Mouse (Mus musculus) MEL (cell line): Measurements from ENCODE around the gene Cul7. TPM values are rescaled to one million over a fixed set of nuclear protein-coding genes. Genes with fewer than 3 reads are reported as not detected.

Experiments used
- DNase-seq: peaks from one replicate; pipeline ENCODE4 v3.0.0; 2011; ENCODE audit warnings: low read depth, low spot score
- H3K27ac ChIP-seq: 2 replicates; pipeline ENCODE4 v1.5.1; 2012; ENCODE audit warnings: low read depth, mild to moderate bottlenecking, control low read depth, low read length, moderate library complexity; ENCODE audit not compliant: control insufficient read depth
- H3K27me3 ChIP-seq, 2 experiments: fragments of 150-350 bp in 1 of 2; sonication (generic) in 1 of 2; 2 replicates each; pipeline ENCODE4 v1.6.1; 2012; ENCODE audit warnings: low read length in 2 of 2, mild to moderate bottlenecking in 2 of 2, improper control_type of control experiment in 1 of 2, moderate library complexity in 1 of 2; ENCODE audit not compliant: insufficient read depth in 2 of 2, control insufficient read depth in 1 of 2
- H3K36me3 ChIP-seq, 2 experiments: 2 replicates each; pipeline ENCODE4 v1.6.1; 2012 to 2014; ENCODE audit warnings: low read length in 2 of 2, improper control_type of control experiment in 1 of 2, inconsistent platforms in 1 of 2, mild to moderate bottlenecking in 1 of 2; ENCODE audit not compliant: insufficient read depth in 2 of 2, control insufficient read depth in 1 of 2
- H3K4me1 ChIP-seq, 2 experiments: fragments of 150-350 bp in 1 of 2; sonication (generic) in 1 of 2; 2 replicates each; pipeline ENCODE4 v1.6.1; 2012; ENCODE audit warnings: low read length in 2 of 2, improper control_type of control experiment in 1 of 2, mild to moderate bottlenecking in 1 of 2; ENCODE audit not compliant: insufficient read depth in 2 of 2, control insufficient read depth in 1 of 2
- H3K4me3 ChIP-seq, 2 experiments: fragments of 150-350 bp in 1 of 2; sonication (generic) in 1 of 2; 2 replicates each; pipeline ENCODE4 v1.5.1; 2012; ENCODE audit warnings: low read depth in 2 of 2, low read length in 2 of 2, mild to moderate bottlenecking in 2 of 2, moderate library complexity in 2 of 2, control low read depth in 1 of 2, improper control_type of control experiment in 1 of 2; ENCODE audit not compliant: control insufficient read depth in 1 of 2, insufficient read depth in 1 of 2
- H3K79me2 ChIP-seq: 2 replicates; pipeline ENCODE4 v1.6.1; 2012; ENCODE audit warnings: mild to moderate bottlenecking, low read length, moderate library complexity; ENCODE audit not compliant: control insufficient read depth, poor library complexity, insufficient read depth
- H3K9ac ChIP-seq: 2 replicates; pipeline ENCODE4 v1.6.1; 2012; ENCODE audit warnings: low read depth, mild to moderate bottlenecking, control low read depth, low read length, moderate library complexity; ENCODE audit not compliant: control insufficient read depth, poor library complexity, severe bottlenecking
- H3K9me3 ChIP-seq: fragments of 150-350 bp; sonication (generic); replicated peaks from 2 replicates; pipeline ENCODE4 v1.6.1; 2012; ENCODE audit warnings: mild to moderate bottlenecking, low read length, improper control_type of control experiment, moderate library complexity; ENCODE audit not compliant: insufficient read depth
- CTCF ChIP-seq, 3 experiments: IDR thresholded peaks in 2 of 3; conservative IDR thresholded peaks in 1 of 3; 2 replicates each; pipeline ENCODE4 v1.5.1; 2011 to 2012; ENCODE audit warnings: low read length in 3 of 3, low read depth in 2 of 3, mild to moderate bottlenecking in 2 of 3, improper control_type of control experiment in 1 of 3, inconsistent platforms in 1 of 3, mixed read lengths in 1 of 3, moderate library complexity in 1 of 3; ENCODE audit not compliant: control insufficient read depth in 1 of 3, insufficient read depth in 1 of 3, poor library complexity in 1 of 3, severe bottlenecking in 1 of 3
- ELF1 ChIP-seq: IDR thresholded peaks from 2 replicates; pipeline ENCODE4 v1.6.1; 2014; ENCODE audit warnings: low read depth, mild to moderate bottlenecking, inconsistent platforms, low read length, improper control_type of control experiment, moderate library complexity
- ETS1 ChIP-seq: IDR thresholded peaks from 2 replicates; pipeline ENCODE4 v1.6.1; 2012; ENCODE audit warnings: low read depth, mild to moderate bottlenecking, inconsistent platforms, low read length, improper control_type of control experiment, moderate library complexity
- GABPA ChIP-seq: IDR thresholded peaks from 2 replicates; pipeline ENCODE4 v1.6.1; 2012; ENCODE audit warnings: low read depth, mild to moderate bottlenecking, inconsistent platforms, low read length, improper control_type of control experiment, moderate library complexity
- GATA1 ChIP-seq: IDR thresholded peaks from 2 replicates; pipeline ENCODE4 v1.6.1; 2011; ENCODE audit warnings: low read depth, low read length, improper control_type of control experiment
- HCFC1 ChIP-seq: IDR thresholded peaks from 2 replicates; pipeline ENCODE4 v1.6.1; 2012; ENCODE audit warnings: low read depth, mild to moderate bottlenecking, inconsistent platforms, low read length, improper control_type of control experiment, moderate library complexity
- KAT2A ChIP-seq: conservative IDR thresholded peaks from 2 replicates; pipeline ENCODE4 v1.6.1; 2012; ENCODE audit warnings: low read depth, low read length, improper control_type of control experiment, inconsistent platforms
- MAZ ChIP-seq: IDR thresholded peaks from 2 replicates; pipeline ENCODE4 v1.6.1; 2012; ENCODE audit warnings: low read depth, mild to moderate bottlenecking, inconsistent platforms, low read length, improper control_type of control experiment
- MEF2A ChIP-seq: IDR thresholded peaks from 2 replicates; pipeline ENCODE4 v1.6.1; 2014; ENCODE audit warnings: low read depth, mild to moderate bottlenecking, inconsistent platforms, low read length, improper control_type of control experiment; ENCODE audit not compliant: poor library complexity, insufficient replicate concordance, severe bottlenecking; ENCODE audit errors: extremely low read depth
- MYC ChIP-seq: IDR thresholded peaks from 2 replicates; pipeline ENCODE4 v1.6.1; 2011; ENCODE audit warnings: low read depth, mild to moderate bottlenecking, low read length, improper control_type of control experiment, moderate library complexity
- POLR2A ChIP-seq, 2 experiments: IDR thresholded peaks; 2 replicates each; pipeline ENCODE4 v1.6.1; 2011 to 2012; ENCODE audit warnings: low read length in 2 of 2, mild to moderate bottlenecking in 2 of 2, control low read depth in 1 of 2, improper control_type of control experiment in 1 of 2, low read depth in 1 of 2, moderate library complexity in 1 of 2; ENCODE audit not compliant: control insufficient read depth in 1 of 2, insufficient read depth in 1 of 2, poor library complexity in 1 of 2
- SIN3A ChIP-seq: IDR thresholded peaks from 2 replicates; pipeline ENCODE4 v1.6.1; 2012; ENCODE audit warnings: low read length, improper control_type of control experiment, inconsistent platforms
- SMC3 ChIP-seq: IDR thresholded peaks from 2 replicates; pipeline ENCODE4 v1.6.1; 2011; ENCODE audit warnings: low read depth, low read length, improper control_type of control experiment
- TAL1 ChIP-seq: IDR thresholded peaks from 2 replicates; pipeline ENCODE4 v1.6.1; 2012; ENCODE audit warnings: mild to moderate bottlenecking, inconsistent platforms, low read length, moderate library complexity, mixed read lengths
- TCF12 ChIP-seq: IDR thresholded peaks from 2 replicates; pipeline ENCODE4 v1.6.1; 2014; ENCODE audit warnings: low read depth, mild to moderate bottlenecking, inconsistent platforms, low read length, improper control_type of control experiment, moderate library complexity
- UBTF ChIP-seq: IDR thresholded peaks from 2 replicates; pipeline ENCODE4 v1.6.1; 2012; ENCODE audit warnings: low read depth, mild to moderate bottlenecking, inconsistent platforms, low read length, improper control_type of control experiment, moderate library complexity, borderline replicate concordance; ENCODE audit not compliant: insufficient read depth
- USF1 ChIP-seq: IDR thresholded peaks from 2 replicates; pipeline ENCODE4 v1.6.1; 2014; ENCODE audit warnings: low read depth, mild to moderate bottlenecking, inconsistent platforms, low read length, improper control_type of control experiment, moderate library complexity
- ZC3H11A ChIP-seq: IDR thresholded peaks from 2 replicates; pipeline ENCODE4 v1.6.1; 2012; ENCODE audit warnings: low read depth, mild to moderate bottlenecking, inconsistent platforms, low read length, improper control_type of control experiment
- ZKSCAN1 ChIP-seq: IDR thresholded peaks from 2 replicates; pipeline ENCODE4 v1.6.1; 2012; ENCODE audit warnings: low read depth, mild to moderate bottlenecking, inconsistent platforms, low read length, improper control_type of control experiment, moderate library complexity
- ZNF384 ChIP-seq: IDR thresholded peaks from 2 replicates; pipeline ENCODE4 v1.6.1; 2012; ENCODE audit warnings: low read depth, mild to moderate bottlenecking, inconsistent platforms, low read length, improper control_type of control experiment
- polyA plus RNA-seq, 2 experiments: library from polyadenylated mRNA; stranded (reverse) in 1 of 2; unstranded in 1 of 2; fragments of >175 nt in 1 of 2; fragments of >200 nt in 1 of 2; gene quantifications; 2 replicates each; pipeline versions ENCODE4 v1.2.1 to v1.2.4; 2012; ENCODE audit warnings: low replicate concordance in 2 of 2, low read depth in 1 of 2; ENCODE audit not compliant: insufficient read length in 2 of 2, insufficient read depth in 1 of 2, missing spikeins in 1 of 2
- total RNA-seq: library from RNA; depleted of rRNA; stranded (reverse); fragments of 300-350 nt; gene quantifications from 2 replicates; pipeline ENCODE4 v1.2.3, GENCODE M21; 2012

Gene Cul7
- total and polyA plus RNA-seq, 3 experiments = 32.6 to 45.8 (median 35.8) TPM

DNA sequence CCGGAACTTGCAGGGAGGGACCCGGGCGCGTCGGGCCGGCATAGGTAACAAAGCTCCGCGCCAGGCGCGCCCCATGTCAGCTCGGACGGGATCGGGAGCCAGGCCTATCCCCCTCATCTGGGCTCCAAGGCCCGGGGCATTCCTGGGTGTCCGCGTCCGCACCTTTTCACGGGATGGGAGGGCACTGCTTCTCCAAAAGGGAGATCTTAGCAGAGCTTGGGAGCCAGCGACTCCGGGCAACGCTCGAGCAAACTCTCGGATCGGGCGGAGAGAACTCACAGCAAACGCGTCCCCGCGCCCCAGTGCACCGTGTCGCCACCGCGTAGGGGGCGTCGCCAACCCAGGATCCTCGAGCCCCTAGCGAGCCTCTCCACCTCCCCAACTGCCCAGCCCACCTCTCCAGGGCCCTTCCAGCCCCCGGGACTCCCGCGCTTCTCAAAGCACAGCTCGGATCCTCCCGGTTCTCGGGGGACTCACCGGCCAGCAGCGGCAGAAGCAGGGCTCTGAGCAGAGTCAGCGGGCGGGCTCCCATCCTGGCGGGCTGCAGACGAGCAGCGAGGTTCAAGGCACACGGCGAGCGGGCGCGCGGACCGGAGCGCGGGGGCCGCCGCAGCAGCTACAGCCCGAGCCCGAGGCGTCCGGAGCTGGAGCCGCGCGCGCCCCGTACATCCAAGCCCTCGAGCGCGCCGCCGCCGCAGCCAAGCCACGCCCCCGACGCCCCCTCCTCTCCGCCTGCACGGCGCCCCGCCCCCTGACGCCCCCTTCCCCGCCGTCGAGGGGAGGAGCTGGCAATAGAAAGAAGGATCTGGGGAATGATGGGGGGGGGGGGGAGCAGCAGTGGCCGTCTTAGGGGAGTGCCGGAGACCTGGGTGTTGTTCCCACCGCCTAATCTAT lies 21.1 kb upstream of the Cul7 start, which contains the start of gene Ptk7:
Gene Ptk7 (minus strand): TSS at position 714 of the 894 bp plus-strand sequence.
- Histone ChIP-seq H3K79me2 (no peaks in the 10 kb centered on the region), H3K4me1 (no peaks in the 10 kb centered on the region), H3K36me3 (no peaks in the 10 kb centered on the region), H3K4me3 (no peak within 1 kb of the TSS), H3K27ac (no peak within 1 kb of the TSS), H3K9ac (no peak within 1 kb of the TSS), H3K9me3 (no peaks in the 10 kb centered on the region), H3K27me3 (no peaks in the 10 kb centered on the region)
- TF ChIP-seq GATA1 = no peak
- no peak for DNase-seq

DNA sequence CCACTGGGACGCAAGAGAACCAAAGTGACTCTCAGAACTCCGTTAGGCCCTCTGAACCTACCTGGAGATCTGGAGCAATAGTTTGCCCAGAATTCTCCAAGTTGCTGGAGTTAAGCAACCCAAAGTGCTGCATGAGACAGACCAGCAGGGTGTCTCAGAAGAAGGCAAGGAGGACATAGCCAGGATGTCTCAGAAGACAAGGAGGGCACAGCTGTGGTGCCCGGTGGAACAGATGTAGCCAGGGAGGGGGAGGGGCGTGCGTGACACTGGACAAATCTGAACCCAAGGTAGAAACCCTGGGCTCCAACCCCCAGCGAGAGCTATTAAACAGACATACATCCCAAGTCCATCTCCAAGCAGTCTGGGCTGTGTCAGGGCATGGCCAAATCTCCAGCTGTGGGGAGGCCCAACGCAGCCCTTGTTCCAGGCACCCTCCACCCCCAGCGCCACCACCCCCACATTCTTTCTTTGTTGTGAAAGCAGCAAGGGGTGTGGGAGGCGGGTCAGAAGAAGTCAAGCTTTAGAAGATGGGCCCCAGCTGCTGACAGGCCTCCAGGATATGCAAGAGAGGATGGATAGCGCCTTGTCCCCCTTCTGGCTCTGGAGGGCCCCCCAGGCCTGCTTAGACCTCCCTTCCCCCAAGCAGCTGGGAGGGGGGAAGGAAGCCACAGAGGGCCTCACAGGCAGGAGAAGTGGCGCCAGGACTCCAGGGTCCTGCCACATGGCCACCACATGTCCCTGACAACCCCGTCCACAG lies 20.3 kb upstream of the Cul7 start:
- Histone ChIP-seq H3K9me3 (no peaks in the 10 kb centered on the region), H3K79me2 (no peaks in the 10 kb centered on the region), H3K27ac (no peak overlapping the region), H3K9ac (no peak overlapping the region), H3K27me3 (no peaks in the 10 kb centered on the region), H3K4me3 (no peak overlapping the region)
- no peak for TF ChIP-seq KAT2A
- TF ChIP-seq UBTF = no peak
- no peak for TF ChIP-seq GABPA
- TF ChIP-seq ZKSCAN1 = no peak
- TF ChIP-seq, all 39 proteins: peak for 0
- no peak for DNase-seq
- H3K4me1 ChIP-seq = no peaks in the 10 kb centered on the region
- H3K36me3 ChIP-seq = no peaks in the 10 kb centered on the region

DNA sequence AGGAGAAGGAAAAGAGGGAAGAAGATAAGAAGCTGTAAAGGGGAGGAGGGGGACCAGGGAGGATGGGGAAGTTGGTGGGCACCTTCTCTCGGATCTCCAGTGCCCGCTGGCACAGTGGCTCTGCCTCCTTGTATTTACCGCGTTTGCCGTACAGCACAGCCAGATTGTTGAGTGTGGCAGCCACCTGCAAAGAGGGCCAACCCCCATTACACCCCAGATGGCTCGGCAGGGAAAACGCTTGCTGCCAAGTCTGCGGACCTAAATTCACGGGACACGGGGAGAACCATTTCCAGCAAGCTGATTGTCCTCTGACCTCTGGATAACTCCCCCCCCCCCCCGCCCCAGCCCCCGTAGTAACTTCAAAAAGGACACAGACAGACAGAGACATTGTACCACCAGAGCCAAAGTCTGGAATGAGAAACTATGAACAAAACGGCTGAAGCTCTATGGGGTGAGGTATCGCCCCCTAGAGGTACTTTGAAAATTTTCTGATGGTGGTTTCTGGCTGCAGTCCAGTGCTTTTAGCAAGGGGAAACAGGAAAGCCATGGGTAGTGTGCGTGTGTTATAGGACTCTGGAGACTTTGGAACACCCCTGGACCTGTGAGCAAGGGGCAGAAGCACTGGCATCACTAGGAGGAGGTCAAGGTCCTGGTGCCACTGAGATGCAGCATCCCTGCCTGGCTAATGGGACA lies 13.2 kb upstream of the Cul7 start:
- no peaks in the 10 kb centered on the region for H3K36me3 ChIP-seq
- H3K4me1 ChIP-seq = peaks cover 0 to 5% of the 10 kb centered on the region in 2 experiments; a peak in 2 of 4 replicates
- H3K79me2 ChIP-seq = no peaks in the 10 kb centered on the region
- no peak overlapping the region for H3K27ac ChIP-seq
- no peaks in the 10 kb centered on the region for H3K9me3 ChIP-seq
- peak overlapping the region; percentile 23; the same call in 1 of the 2 replicates for H3K9ac ChIP-seq
- no peaks in the 10 kb centered on the region for H3K27me3 ChIP-seq
- peak overlapping the region; percentile 26 to 35; a peak in 3 of 4 replicates for H3K4me3 ChIP-seq
- peak; percentile 89 for DNase-seq
- TF ChIP-seq SIN3A (peak; percentile 51; the same call in 1 of the 2 replicates), USF1 (no peak), MYC (0 out of 2 replicates have a peak, but pooled peaks have one; percentile 21), CTCF (IDR thresholded peaks at IDR 0.05 in 2 of 3, conservative IDR thresholded peaks at IDR 0.05 in 1 of 3; ENCODE audit: control insufficient read depth in 1 of 3, insufficient read depth in 1 of 3, low read depth in 2 of 3, low read length in 3 of 3, poor library complexity in 1 of 3, severe bottlenecking in 1 of 3) (peak; percentile 43 to 83 (median 56)), SMC3 (peak; percentile 61), MEF2A (no peak), ZC3H11A (peak; percentile 51), ZNF384 (peak; percentile 27; the same call in 1 of the 2 replicates), POLR2A (IDR thresholded peaks at IDR 0.05; ENCODE audit: control insufficient read depth in 1 of 2, insufficient read depth in 1 of 2, low read depth in 1 of 2, low read length in 2 of 2, poor library complexity in 1 of 2) (no peak), ELF1 (0 out of 2 replicates have a peak, but pooled peaks have one; percentile 31), GATA1 (no peak), HCFC1 (no peak), TAL1 (no peak), MAZ (0 out of 2 replicates have a peak, but pooled peaks have one; percentile 33), ETS1 (0 out of 2 replicates have a peak, but pooled peaks have one; percentile 28), TCF12 (0 out of 2 replicates have a peak, but pooled peaks have one; percentile 5)
